Comparison of ENCODE assay signal across 10 mouse cellular contexts in the genomic region with DNA sequence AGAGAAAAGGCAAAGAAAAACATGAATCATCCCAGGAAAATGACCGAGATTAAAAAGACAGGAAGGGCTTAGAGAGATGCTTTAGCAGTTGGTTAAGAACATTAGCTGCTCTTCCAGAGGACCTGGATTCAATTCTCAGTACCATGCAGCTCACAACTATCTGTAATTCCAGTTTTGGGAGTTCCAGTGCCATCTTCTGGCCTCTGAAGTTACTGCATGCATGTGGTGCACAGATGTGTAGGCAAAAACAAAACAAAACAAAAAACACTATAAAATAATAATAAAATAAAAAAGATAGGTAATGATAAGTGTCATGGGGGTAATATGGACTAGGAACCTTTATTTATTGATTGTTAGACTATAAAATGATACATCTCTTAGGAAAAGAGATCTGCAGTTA. TPM values are rescaled to one million over a fixed set of nuclear protein-coding genes. Genes with fewer than 3 reads are reported as not detected.
DNase-seq lines count a peak whose midpoint lies in the region; ATAC-seq and TF ChIP-seq lines count a peak whose summit lies in the region.
"Had no signal": no experiment of that assay in that cellular context is flagged by ENCODE, and none has a peak within 500 bp of the region (broad histone marks: within the 10 kb centered on the region; RNA-seq: fewer than 3 reads in every experiment).

No protein-coding gene starts in this region.

- in situ Hi-C loops in Patski (cut with MboI; ENCODE audit: low pct_unique_long_range_greater_than_20kb): loop anchor here (5.0 kb wide), 1 partner anchor 36 kb away; no protein-coding TSS in a partner anchor

- no peaks in the 10 kb centered on the region for H3K9me3 ChIP-seq in kidney, postnatal 0 days (replicated peaks; ENCODE audit: low read length)
- H3K9me3 ChIP-seq in midbrain, embryonic 15.5 days: no peaks in the 10 kb centered on the region
- H3K9me3 ChIP-seq: liver, embryonic 15.5 days had no signal

- no peak overlapping the region for H3K4me3 ChIP-seq in kidney, postnatal 0 days (replicated peaks; ENCODE audit: low read depth, low read length)
- no peak overlapping the region for H3K4me3 ChIP-seq in midbrain, embryonic 15.5 days
- H3K4me3 ChIP-seq: liver, embryonic 15.5 days had no signal

- H3K9ac ChIP-seq in kidney, postnatal 0 days (ENCODE audit: low read depth, low read length): no peak overlapping the region
- H3K9ac ChIP-seq in midbrain, embryonic 15.5 days: no peak overlapping the region
- H3K9ac ChIP-seq: liver, embryonic 15.5 days had no signal

- CTCF ChIA-PET in Patski (lab: Charles Lee): interaction anchor here (0.7 to 1.3 kb wide), 5 partner anchors 9 to 43 kb away, joined by 3 to 5 read pairs (median 4); no protein-coding TSS in a partner anchor

- 74% methylated on average over 1 of the region's 1 CpGs for WGBS in kidney, postnatal 0 days
- 85% methylated on average over 1 of the region's 1 CpGs for WGBS in midbrain, embryonic 15.5 days

- peak; percentile 59 for TF ChIP-seq CTCF in kidney, postnatal 0 days (IDR thresholded peaks at IDR 0.05; ENCODE audit: low read depth)
- peak; percentile 72 for TF ChIP-seq CTCF in Patski (IDR thresholded peaks at IDR 0.05)

- no peaks in the 10 kb centered on the region for H3K4me1 ChIP-seq in kidney, postnatal 0 days (replicated peaks; ENCODE audit: insufficient read depth, low read length)
- H3K4me1 ChIP-seq in midbrain, embryonic 15.5 days: no peaks in the 10 kb centered on the region
- H3K4me1 ChIP-seq: liver, embryonic 15.5 days had no signal

- no peak for ATAC-seq in kidney, postnatal 0 days (replicated peaks; ENCODE audit: low FRiP score, low read depth)
- no peak for ATAC-seq in Patski
- ATAC-seq in midbrain, embryonic 15.5 days (replicated peaks): no peak
- ATAC-seq: hindbrain, embryonic 16.5 days had no signal

- DNase-seq in kidney, postnatal 0 days (ENCODE audit: low spot score): peak; percentile 19
- DNase-seq in kidney, adult 18-20 months: no peak
- DNase-seq in CD4-positive helper T cell, adult 2 months (ENCODE audit: low read depth, low spot score): peak; percentile 40
- no peak for DNase-seq in Patski (ENCODE audit: low read depth, low spot score)
- peak; percentile 10 for DNase-seq in lung, postnatal 14 days
- DNase-seq in Muller cell, postnatal 12 days (ENCODE audit: inconsistent ontology term): no peak
- no peak for DNase-seq in cerebellum, postnatal 4 days (ENCODE audit: low spot score in 2 of 2)

- H3K4me2 ChIP-seq in kidney, postnatal 0 days (ENCODE audit: low read length): no peak overlapping the region
- no peak overlapping the region for H3K4me2 ChIP-seq in midbrain, embryonic 15.5 days
- H3K4me2 ChIP-seq: liver, embryonic 15.5 days had no signal

- no peak overlapping the region for H3K27ac ChIP-seq in kidney, postnatal 0 days
- no peak overlapping the region for H3K27ac ChIP-seq in midbrain, embryonic 15.5 days
- H3K27ac ChIP-seq: liver, embryonic 15.5 days had no signal

- POLR2A ChIA-PET in Patski (lab: Charles Lee): no interaction called here

- no peaks in the 10 kb centered on the region for H3K36me3 ChIP-seq in kidney, postnatal 0 days (ENCODE audit: insufficient read depth, low read length)
- H3K36me3 ChIP-seq in midbrain, embryonic 15.5 days (replicated peaks): no peaks in the 10 kb centered on the region
- H3K36me3 ChIP-seq: liver, embryonic 15.5 days had no signal

- no peaks in the 10 kb centered on the region for H3K27me3 ChIP-seq in kidney, postnatal 0 days (ENCODE audit: insufficient read depth, low read length)
- H3K27me3 ChIP-seq in Patski: no peaks in the 10 kb centered on the region
- H3K27me3 ChIP-seq in midbrain, embryonic 15.5 days (replicated peaks): no peaks in the 10 kb centered on the region
- H3K27me3 ChIP-seq: liver, embryonic 15.5 days had no signal

RNA-seq across cellular contexts. Expression of gene Parp9, which starts 24.7 kb away (rescaled TPM):
- polyA plus RNA-seq in kidney, postnatal 0 days (2015; fragmentation: Nextera tagmentation; extraction: Ambion mirVana): 10.7 and 11.3 TPM in 2 replicates
- 21.2 TPM for polyA plus RNA-seq in Patski (2021)
- polyA plus RNA-seq in midbrain, embryonic 15.5 days (2015; fragmentation: Nextera tagmentation; extraction: Ambion mirVana): 1.8 and 2.6 TPM in 2 replicates

RNA-seq across cellular contexts. Expression of gene Dtx3l, which starts 25.4 kb away (rescaled TPM):
- polyA plus RNA-seq in kidney, postnatal 0 days (2015; fragmentation: Nextera tagmentation; extraction: Ambion mirVana): 4.4 and 4.8 TPM in 2 replicates
- polyA plus RNA-seq in Patski (2021): 8.2 TPM
- polyA plus RNA-seq in midbrain, embryonic 15.5 days (2015; fragmentation: Nextera tagmentation; extraction: Ambion mirVana): 1.5 and 1.8 TPM in 2 replicates

RNA-seq across cellular contexts. Expression of gene Parp14, which starts 42.2 kb away (rescaled TPM):
- polyA plus RNA-seq in kidney, postnatal 0 days (2015; fragmentation: Nextera tagmentation; extraction: Ambion mirVana): 2.3 and 2.5 TPM in 2 replicates
- 8.7 TPM for polyA plus RNA-seq in Patski (2021)
- polyA plus RNA-seq in midbrain, embryonic 15.5 days (2015; fragmentation: Nextera tagmentation; extraction: Ambion mirVana): 0.49 and 0.72 TPM in 2 replicates

Comparison
In these comparisons a context has a peak if more than half of its experiments do, and no peak if none do; other contexts are left out.
1. DNase-seq: peak in kidney, postnatal 0 days (single experiment), CD4-positive helper T cell, adult 2 months (single experiment) and lung, postnatal 14 days (single experiment); none in kidney, adult 18-20 months (single experiment), Patski (single experiment), Muller cell, postnatal 12 days (single experiment) and cerebellum, postnatal 4 days (0 of 2).